Mouse (Mus musculus) liver, adult 2 months (tissue): Measurements from ENCODE around the gene Enpp4.

ENCODE experiments used
- CTCF ChIP-seq: fragments of 200-500 bp; IDR thresholded peaks from 2 replicates; pipeline ENCODE4 v1.5.1; 2011; ENCODE audit warnings: low read depth, low read length, control low read depth
- POLR2A ChIP-seq: fragments of 200-500 bp; IDR thresholded peaks from 2 replicates; pipeline ENCODE4 v1.6.1; 2011; ENCODE audit warnings: low read length, control low read depth; ENCODE audit not compliant: insufficient read depth; ENCODE audit errors: extremely low read depth

- TF ChIP-seq CTCF (no peak), POLR2A (no peak)
Observed at GRCm38 (mm10) chr17:44151889-44152288, 46.3 kb upstream of the Enpp4 start.
